Mouse (Mus musculus): ENCODE results near the gene Nckap5. TPM values are rescaled to one million over a fixed set of nuclear protein-coding genes. Genes with fewer than 3 reads are reported as not detected.

Nckap5 gene
- total RNA-seq (2023) = not detected

GRCm38 (mm10) chr1:126830031-126830927, at the start of gene Nckap5:
TSS of gene Nckap5 (minus strand) at chr1:126830799.

GRCm38 (mm10) chr1:125912601-125913600, 917.7 kb downstream of the Nckap5 start, which contains the start of gene Lypd1:
TSS of gene Lypd1 (minus strand) at chr1:125913101.

